Mouse (Mus musculus) T-helper 17 cell (primary cell): ENCODE measurements around the gene Pigyl.

Source experiments
- in situ Hi-C, 2 experiments: fragments of 300-600 bp; cut with MboI, MseI; formaldehyde crosslinking; loops; 1 replicate in 1 of 2; 2 replicates in 1 of 2; pipeline ENCODE4 v1.15.1; 2025; ENCODE audit warnings: high pct_unique_total_duplicates in 2 of 2

The Pigyl gene

GRCm38 (mm10) chr9:22156497-22157245, at the start of gene Pigyl:
Gene Pigyl, plus strand, starts transcription at chr9:22156846.
- in situ Hi-C loops: loop anchor here (5.0 kb wide), 2 partner anchors 61 to 304 kb away; partner anchors contain the start of gene Dock6 (in 1 of the 2)

- in situ Hi-C loops: no loop called here
Observed at GRCm38 (mm10) chr9:22108194-22108593, 48.5 kb upstream of the Pigyl start.

GRCm38 (mm10) chr9:22115635-22116034, 41.0 kb upstream of the Pigyl start:
- in situ Hi-C loops: no loop called here

- in situ Hi-C loops: no loop called here
Observed at GRCm38 (mm10) chr9:22116086-22116485, 40.6 kb upstream of the Pigyl start.

- in situ Hi-C loops: no loop called here
Observed at GRCm38 (mm10) chr9:22116740-22117426, 39.8 kb upstream of the Pigyl start, which contains the start of gene Elof1. Gene Elof1, minus strand, starts transcription at chr9:22117172.

GRCm38 (mm10) chr9:22117754-22118456, 38.7 kb upstream of the Pigyl start:
- in situ Hi-C loops: no loop called here

- in situ Hi-C loops: no loop called here
Observed at GRCm38 (mm10) chr9:22119543-22119942, 37.1 kb upstream of the Pigyl start.

- in situ Hi-C loops: no loop called here
Observed at GRCm38 (mm10) chr9:22121545-22121944, 35.1 kb upstream of the Pigyl start.

GRCm38 (mm10) chr9:22122005-22122404, 34.6 kb upstream of the Pigyl start:
- in situ Hi-C loops: no loop called here

GRCm38 (mm10) chr9:22123069-22123609, 33.5 kb upstream of the Pigyl start:
- in situ Hi-C loops: no loop called here

- in situ Hi-C loops: no loop called here
Observed at GRCm38 (mm10) chr9:22124169-22124568, 32.5 kb upstream of the Pigyl start.

GRCm38 (mm10) chr9:22125246-22126027, 31.2 kb upstream of the Pigyl start:
- in situ Hi-C loops: no loop called here

GRCm38 (mm10) chr9:22131226-22131981, 25.2 kb upstream of the Pigyl start:
- in situ Hi-C loops: no loop called here

GRCm38 (mm10) chr9:22132220-22132619, 24.4 kb upstream of the Pigyl start:
- in situ Hi-C loops: no loop called here

- in situ Hi-C loops: no loop called here
Observed at GRCm38 (mm10) chr9:22134246-22134890, 22.3 kb upstream of the Pigyl start.

- in situ Hi-C loops: no loop called here
Observed at GRCm38 (mm10) chr9:22134988-22135643, 21.5 kb upstream of the Pigyl start.

- in situ Hi-C loops: no loop called here
Observed at GRCm38 (mm10) chr9:22135644-22136390, 20.8 kb upstream of the Pigyl start, which contains the start of gene Acp5. Gene Acp5, minus strand, starts transcription at chr9:22135711.

GRCm38 (mm10) chr9:22136765-22137547, 19.7 kb upstream of the Pigyl start:
- in situ Hi-C loops: no loop called here
